Mouse (Mus musculus): Measurements from ENCODE around the gene Themis.

DNA sequence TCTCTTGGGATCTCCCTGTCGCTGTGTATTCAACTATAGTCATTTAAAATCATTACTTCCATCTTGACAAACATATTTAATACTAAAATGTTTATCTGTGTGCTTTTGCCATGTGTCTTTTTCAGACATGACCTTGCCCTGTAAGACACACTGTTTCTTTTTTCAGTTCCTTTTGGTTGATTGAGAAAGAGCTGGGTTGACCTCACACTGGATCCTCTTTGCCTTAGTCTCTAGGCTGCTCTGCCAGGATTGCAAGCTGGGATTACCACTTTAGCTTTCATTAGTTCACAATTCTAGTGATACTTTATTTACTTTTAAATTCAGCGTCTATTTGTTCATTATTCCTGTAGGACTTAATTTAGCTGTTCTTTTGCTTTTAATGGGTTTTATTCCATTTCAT is 7.2 kb downstream of the Themis start:
- TF ChIP-seq CTCF (IDR thresholded peaks at IDR 0.05; ENCODE audit: borderline replicate concordance, insufficient read depth, low read length) (no peak), POLR2A (IDR thresholded peaks at IDR 0.05; ENCODE audit: low read depth, low read length) (no peak)

Data from embryonic fibroblast, embryonic 13.5 days (primary cell).